Mouse (Mus musculus): ENCODE measurements at regions not wholly inside any gene's neighbourhood (a gene's known extent, or its start where the extent isn't known, plus 50 kb on each side); places are given as distances from the start of the nearest gene placed in this dataset.

DNA sequence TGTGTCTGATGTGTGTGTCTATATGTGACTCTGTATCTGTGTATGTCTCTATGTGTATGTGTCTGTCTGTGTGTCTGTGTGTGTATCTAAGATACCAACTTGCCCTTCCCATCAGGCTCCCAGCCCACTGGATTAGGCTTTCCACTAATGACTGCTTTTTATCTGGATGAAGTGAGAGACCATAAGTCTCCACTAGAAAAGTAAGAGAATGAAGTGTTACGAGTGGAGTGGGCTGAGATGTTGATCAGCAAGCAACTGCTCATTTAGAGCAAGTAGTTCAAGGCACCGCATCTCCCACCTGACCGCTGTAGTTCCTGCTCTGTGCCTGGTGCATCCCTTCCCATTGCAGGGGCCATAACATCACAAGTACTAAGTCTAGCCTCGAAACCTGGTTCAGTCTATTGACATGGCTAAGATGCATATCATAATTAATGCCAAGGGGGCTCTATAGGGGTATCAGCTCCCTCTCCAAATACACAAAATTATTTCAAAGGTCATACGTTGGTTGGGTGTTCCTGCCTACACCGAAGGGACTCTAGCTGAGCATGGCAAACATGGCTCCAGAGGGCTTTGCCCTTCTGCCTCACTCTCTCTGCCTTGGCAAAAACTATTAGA lies 173.5 kb downstream of the Ifng start:
- no peak for TF ChIP-seq CTCF (IDR thresholded peaks at IDR 0.05; ENCODE audit: borderline replicate concordance, insufficient read depth, low read length)
- TF ChIP-seq POLR2A (IDR thresholded peaks at IDR 0.05; ENCODE audit: low read depth, low read length): no peak
